Mouse (Mus musculus): ENCODE measurements around the gene Fam155a.

Fam155a gene

GRCm38 (mm10) chr8:9493557-9494224 lies 277.3 kb downstream of the Fam155a start:
- in situ Hi-C loops (cut with MboI, MseI): no loop called here

DNA sequence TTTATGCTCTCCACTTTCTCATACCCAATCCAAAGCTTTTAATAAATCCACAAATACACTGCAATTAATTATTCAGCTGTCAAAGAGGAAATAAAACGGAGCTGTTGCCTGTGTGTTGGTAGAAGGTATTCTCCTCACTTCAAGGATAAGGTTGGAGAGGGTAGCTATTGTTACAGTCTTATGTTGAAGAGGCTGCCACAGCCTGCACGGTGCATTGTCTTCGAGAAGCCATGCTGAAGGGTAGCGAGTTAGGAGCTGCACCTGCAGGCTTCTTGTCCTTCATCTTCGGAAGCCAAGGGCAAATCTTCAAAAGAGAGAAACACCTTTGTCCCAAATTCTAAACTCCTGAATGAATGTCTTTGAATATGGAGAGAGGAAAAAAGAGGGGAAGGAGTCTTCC lies 288.4 kb downstream of the Fam155a start:
- in situ Hi-C loops (cut with MboI, MseI): no loop called here

DNA sequence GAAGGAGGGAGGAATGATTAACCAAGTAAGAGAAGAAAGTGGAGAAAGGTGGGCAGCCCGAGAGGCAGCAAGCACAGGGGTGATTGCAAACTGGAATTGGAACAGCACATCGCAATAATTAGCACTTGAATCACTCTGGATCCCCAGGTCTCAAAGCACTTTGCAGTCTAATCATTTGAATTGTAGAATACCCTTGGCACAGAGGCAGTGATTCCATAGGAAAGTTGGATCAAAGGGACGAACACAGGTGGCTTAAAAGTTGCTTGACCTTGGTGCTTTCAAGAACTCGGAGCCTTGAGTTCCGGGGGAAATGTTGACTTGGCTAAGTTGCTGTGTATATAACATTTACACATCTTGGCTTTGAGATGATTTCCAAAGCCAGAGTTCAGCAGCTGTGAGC lies 299.7 kb downstream of the Fam155a start:
- in situ Hi-C loops (cut with MboI, MseI): no loop called here

DNA sequence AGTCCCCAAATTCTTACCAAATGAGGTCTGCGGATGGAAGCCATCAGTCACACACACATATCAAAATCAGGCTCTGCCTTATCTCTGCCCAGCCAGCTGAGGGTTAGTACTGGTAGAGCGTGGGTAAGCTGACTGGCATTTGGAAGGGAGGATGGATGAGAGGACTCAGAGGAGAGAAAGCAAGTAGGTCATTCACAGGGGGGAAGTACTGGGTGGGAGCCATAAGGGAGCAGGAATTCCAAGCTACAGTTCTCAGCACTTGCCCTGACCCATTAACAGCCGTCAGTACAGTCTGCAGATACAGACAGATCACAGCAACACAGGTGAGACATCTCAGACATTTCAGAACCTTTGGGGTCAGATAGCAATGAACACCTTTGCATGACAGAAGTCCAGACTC lies 300.8 kb downstream of the Fam155a start:
- in situ Hi-C loops (cut with MboI, MseI): no loop called here

DNA sequence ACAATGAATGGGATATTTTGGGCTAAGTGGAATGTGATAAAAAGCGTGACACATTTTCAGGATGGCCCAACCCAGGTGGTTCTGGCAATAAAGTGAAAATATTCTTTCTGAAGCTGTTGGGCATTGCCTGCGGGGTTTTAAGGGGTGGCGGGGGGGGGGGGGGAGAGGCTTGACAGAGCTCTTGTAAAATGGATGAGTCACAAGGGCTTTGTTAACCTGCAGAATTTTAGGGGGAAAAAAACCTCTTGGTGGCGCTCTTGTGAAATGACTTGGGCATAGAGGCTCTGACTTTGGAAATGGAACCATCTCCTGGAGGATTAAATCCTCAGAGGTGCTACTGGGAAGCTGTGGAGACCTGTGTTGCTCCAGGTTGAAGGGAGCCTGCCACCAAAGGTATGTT lies 309.9 kb downstream of the Fam155a start:
- in situ Hi-C loops (cut with MboI, MseI): no loop called here

- in situ Hi-C loops (cut with MboI, MseI): no loop called here
These were observed 310.3 kb downstream of the Fam155a start for GRCm38 (mm10) chr8:9460707-9461106.

GRCm38 (mm10) chr8:9458614-9459013 lies 312.3 kb downstream of the Fam155a start:
- in situ Hi-C loops (cut with MboI, MseI): no loop called here

- in situ Hi-C loops (cut with MboI, MseI): no loop called here
These were observed 315.8 kb downstream of the Fam155a start for GRCm38 (mm10) chr8:9455138-9455537.

- in situ Hi-C loops (cut with MboI, MseI): no loop called here
These were observed 317.2 kb downstream of the Fam155a start for GRCm38 (mm10) chr8:9453742-9454141.

- in situ Hi-C loops (cut with MboI, MseI): no loop called here
These were observed 319.4 kb downstream of the Fam155a start for GRCm38 (mm10) chr8:9451543-9451942.

DNA sequence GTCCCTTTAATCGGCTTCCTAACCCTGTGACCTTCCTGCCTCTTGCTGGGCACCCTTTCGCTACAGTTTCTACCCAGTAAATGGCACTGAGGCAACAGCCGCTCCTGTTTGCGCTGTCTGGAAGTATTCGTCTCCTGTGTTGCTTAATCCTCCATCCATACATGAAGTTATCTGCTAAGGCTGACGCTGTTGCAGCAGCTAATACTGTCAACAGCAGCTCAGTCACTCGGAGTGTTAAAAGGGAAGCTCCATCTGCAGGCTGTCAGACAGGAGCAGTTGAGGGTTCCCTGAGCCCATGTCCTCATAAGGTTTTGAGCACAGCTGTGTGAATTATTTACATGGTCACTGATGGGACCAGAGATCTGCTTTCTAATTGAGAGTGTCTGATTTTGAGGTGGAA lies 322.3 kb downstream of the Fam155a start:
- in situ Hi-C loops (cut with MboI, MseI): no loop called here

DNA sequence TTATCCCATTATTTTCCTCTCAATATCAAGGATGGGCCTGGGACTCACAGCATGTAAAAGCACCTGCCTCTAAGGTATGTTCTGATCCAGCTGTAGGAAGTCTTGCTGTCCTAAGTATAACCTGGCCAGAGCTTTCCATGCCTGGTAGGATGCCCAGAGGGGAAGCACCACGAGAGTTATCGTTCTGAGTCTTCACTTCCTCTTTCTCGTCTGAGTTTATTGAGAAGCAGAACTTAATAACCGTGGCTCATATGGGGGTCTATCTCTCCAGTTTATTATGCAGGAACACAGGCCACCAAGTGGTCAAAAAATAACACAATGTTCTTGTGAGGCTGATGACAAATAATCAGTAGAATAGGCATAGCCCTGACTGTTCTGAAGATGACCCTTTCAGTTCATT lies 333.1 kb downstream of the Fam155a start:
- in situ Hi-C loops (cut with MboI, MseI): no loop called here

GRCm38 (mm10) chr8:9435501-9435900 lies 335.5 kb downstream of the Fam155a start:
- in situ Hi-C loops (cut with MboI, MseI): no loop called here

DNA sequence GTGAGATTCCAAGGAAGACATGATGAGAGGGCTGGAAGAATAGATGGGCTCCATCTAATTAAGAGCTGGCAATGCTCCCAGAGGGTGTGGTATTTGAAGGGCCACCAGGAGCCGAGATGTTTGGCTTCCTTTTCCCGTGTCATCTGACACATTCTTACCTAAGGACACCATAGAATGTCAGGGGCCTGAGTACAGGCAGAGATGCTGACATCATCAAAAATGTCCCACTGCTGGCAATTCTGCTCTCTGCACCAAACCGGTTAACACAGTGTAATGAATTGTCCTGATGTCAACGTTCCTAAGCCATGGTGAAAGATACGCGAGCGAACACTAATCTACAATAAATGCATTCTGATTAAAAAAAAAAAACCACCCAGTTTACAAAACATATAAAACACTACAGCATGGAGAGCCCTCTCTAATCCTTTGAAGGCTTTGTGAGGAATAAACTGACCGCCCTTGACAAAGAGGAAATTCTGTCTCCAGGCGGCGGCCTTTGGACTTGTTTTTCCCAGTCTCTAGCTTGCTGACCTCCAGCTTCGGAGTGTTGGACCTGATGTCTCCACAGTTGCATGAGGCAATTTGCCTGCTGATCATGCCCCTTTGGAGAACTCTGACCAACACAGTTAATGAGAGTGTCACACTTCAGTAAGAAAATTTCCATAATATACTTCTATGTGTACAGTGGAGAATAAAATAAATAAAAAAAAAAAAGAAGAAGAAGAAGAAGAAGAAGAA lies 338.2 kb downstream of the Fam155a start:
- in situ Hi-C loops (cut with MboI, MseI): no loop called here

DNA sequence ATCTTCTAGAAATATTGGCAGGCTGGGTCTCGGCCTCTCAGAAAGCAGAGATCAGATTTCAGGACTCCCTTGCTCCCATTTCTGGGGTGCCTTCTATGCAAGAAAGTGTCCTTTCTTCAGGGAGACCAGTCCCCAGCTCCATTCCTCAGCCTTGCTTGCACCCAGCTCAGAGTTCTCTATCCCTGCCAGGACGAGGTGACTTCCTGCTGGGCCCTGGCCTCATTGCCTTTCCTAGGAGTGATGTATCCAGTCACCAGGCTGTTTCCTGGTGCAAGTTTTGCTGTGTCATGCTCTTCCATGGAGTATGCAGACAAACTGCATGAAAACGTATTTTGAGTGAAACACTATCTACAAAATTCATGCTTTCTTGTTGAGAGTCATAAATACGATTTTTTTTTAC lies 342.1 kb downstream of the Fam155a start:
- in situ Hi-C loops (cut with MboI, MseI): no loop called here

DNA sequence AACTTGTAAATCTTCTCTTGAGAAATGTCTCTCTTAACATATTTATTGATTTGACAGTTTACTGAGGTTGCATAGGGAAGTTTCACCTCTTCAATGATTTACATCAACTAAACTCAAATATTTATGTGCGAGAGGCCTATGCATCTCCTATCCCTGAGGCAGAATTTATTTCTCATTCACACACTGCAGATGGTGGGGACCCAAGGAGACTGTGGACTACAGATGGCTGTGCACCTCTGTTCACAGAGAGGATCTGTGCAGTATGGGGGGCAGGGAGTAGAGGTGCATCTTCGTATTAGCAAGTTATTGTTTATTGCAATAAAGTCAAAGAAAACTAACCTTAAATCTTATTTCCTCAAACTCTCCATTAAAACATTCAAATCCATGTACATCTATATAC lies 346.9 kb downstream of the Fam155a start:
- in situ Hi-C loops (cut with MboI, MseI): no loop called here

DNA sequence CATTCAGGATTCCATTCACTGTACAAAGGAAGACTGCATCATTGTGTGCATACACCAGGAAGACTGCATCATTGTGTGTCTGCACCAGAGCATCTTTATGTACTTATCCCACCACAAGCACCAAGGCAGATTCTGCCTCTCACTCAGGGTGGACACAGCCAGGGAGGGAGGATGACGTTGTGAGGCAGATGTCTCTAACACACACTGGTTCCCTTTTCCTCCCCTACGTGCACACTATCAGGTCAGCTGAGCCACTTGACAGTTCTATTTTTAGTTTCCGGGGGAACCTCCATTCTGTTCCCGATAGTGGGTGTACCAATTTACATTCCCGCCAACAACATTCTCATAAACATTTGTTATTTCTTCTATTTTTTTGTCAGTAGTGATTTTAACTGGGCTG lies 347.4 kb downstream of the Fam155a start:
- in situ Hi-C loops (cut with MboI, MseI): no loop called here

GRCm38 (mm10) chr8:9423184-9423583 lies 347.8 kb downstream of the Fam155a start:
- in situ Hi-C loops (cut with MboI, MseI): no loop called here

GRCm38 (mm10) chr8:9418856-9419800 lies 351.8 kb downstream of the Fam155a start:
- in situ Hi-C loops (cut with MboI, MseI): no loop called here

- in situ Hi-C loops (cut with MboI, MseI): no loop called here
These were observed 354.8 kb downstream of the Fam155a start for GRCm38 (mm10) chr8:9416189-9416588.

GRCm38 (mm10) chr8:9408480-9408879 lies 362.5 kb downstream of the Fam155a start:
- in situ Hi-C loops (cut with MboI, MseI): no loop called here

DNA sequence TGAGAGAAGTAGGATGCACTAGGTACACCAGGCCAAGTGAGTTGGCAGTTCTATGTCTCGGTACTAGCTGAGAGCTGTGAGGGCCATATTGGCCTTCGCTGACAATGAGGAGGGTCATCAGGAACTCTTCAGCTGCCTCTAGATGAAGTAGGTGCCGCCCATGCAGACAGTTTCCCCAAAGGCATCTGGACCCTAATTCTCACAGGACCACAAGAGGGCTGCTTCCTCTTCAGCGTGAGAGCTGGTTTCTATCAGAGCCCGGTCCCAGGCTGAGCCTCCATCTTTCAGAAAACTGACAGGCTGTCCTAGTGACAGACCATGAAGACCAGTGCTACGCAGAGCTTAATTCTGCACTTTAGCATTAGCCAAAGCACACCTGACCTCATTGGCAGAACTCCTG lies 364.8 kb downstream of the Fam155a start:
- in situ Hi-C loops (cut with MboI, MseI): no loop called here

Data from T-helper 2 cell (primary cell).